Mouse (Mus musculus) CD4-positive helper T cell, adult 2 months (primary cell): ENCODE measurements at regions not wholly inside any gene's neighbourhood (a gene's known extent, or its start where the extent isn't known, plus 50 kb on each side); places are given as distances from the start of the nearest gene placed in this dataset.

Experiments
- DNase-seq: peaks from one replicate; pipeline ENCODE4 v3.0.0-alpha.2; 2012; ENCODE audit warnings: low read depth, missing footprints, low spot score

- DNase-seq = no peak
These were observed 50.6 kb upstream of the Dap start for GRCm38 (mm10) chr15:31173309-31174115.
